Mouse (Mus musculus) stomach, embryonic 15.5 days (tissue): Measurements from ENCODE around the gene Sin3b. TPM values are rescaled to one million over a fixed set of nuclear protein-coding genes. Genes with fewer than 3 reads are reported as not detected.
"Not testable (repeated sequence)": the region's sequence is repeated elsewhere in the genome, so short reads cannot be mapped to it uniquely, and the experiment has no call there.

ENCODE experiments used
- ATAC-seq: fragments of 200-750 bp; cut with Nextera tagmentation; 2 replicates; pipeline ENCODE4 v1.8.0; 2017; ENCODE audit warnings: low read depth, moderate number of reproducible peaks, moderate TSS enrichment; ENCODE audit not compliant: insufficient read depth, low FRiP score
- H3K27ac ChIP-seq: fragments of 300-500 bp; sonication (generic); 2 replicates; pipeline ENCODE4 v1.5.1; 2015; ENCODE audit warnings: mild to moderate bottlenecking, inconsistent platforms
- H3K27me3 ChIP-seq: fragments of 300-500 bp; sonication (generic); replicated peaks from 2 replicates; pipeline ENCODE4 v1.6.1; 2015; ENCODE audit warnings: inconsistent platforms
- H3K36me3 ChIP-seq: fragments of 300-500 bp; sonication (generic); 2 replicates; pipeline ENCODE4 v1.6.1; 2015; ENCODE audit warnings: inconsistent platforms
- H3K4me1 ChIP-seq: fragments of 300-500 bp; sonication (generic); 2 replicates; pipeline ENCODE4 v1.6.1; 2015; ENCODE audit warnings: inconsistent platforms
- H3K4me2 ChIP-seq: fragments of 300-500 bp; sonication (generic); 2 replicates; pipeline ENCODE4 v1.6.1; 2015; ENCODE audit warnings: mild to moderate bottlenecking, inconsistent platforms
- H3K4me3 ChIP-seq: fragments of 300-500 bp; sonication (generic); replicated peaks from 2 replicates; pipeline ENCODE4 v1.5.1; 2015; ENCODE audit warnings: inconsistent platforms
- H3K9ac ChIP-seq: fragments of 300-500 bp; sonication (generic); 2 replicates; pipeline ENCODE4 v1.6.1; 2015; ENCODE audit warnings: inconsistent platforms
- H3K9me3 ChIP-seq: fragments of 300-500 bp; sonication (generic); 2 replicates; pipeline ENCODE4 v1.6.1; 2016; ENCODE audit warnings: inconsistent platforms
- WGBS: fragments of 180-500 bp; shearing (Covaris S2); methylation state at CpG from one replicate; pipeline ENCODE4 v1.1.7; 2015; 5-methylcytosine and 5-hydroxymethylcytosine counted together
- polyA plus RNA-seq: library from polyadenylated mRNA; unstranded; fragments of >200 nt; fragmentation: Nextera tagmentation; extraction: Ambion mirVana; gene quantifications from 2 replicates; pipeline ENCODE4 v1.2.1, GENCODE M21; 2015

Gene Sin3b
- 143 and 148 TPM in 2 replicates for polyA plus RNA-seq

DNA sequence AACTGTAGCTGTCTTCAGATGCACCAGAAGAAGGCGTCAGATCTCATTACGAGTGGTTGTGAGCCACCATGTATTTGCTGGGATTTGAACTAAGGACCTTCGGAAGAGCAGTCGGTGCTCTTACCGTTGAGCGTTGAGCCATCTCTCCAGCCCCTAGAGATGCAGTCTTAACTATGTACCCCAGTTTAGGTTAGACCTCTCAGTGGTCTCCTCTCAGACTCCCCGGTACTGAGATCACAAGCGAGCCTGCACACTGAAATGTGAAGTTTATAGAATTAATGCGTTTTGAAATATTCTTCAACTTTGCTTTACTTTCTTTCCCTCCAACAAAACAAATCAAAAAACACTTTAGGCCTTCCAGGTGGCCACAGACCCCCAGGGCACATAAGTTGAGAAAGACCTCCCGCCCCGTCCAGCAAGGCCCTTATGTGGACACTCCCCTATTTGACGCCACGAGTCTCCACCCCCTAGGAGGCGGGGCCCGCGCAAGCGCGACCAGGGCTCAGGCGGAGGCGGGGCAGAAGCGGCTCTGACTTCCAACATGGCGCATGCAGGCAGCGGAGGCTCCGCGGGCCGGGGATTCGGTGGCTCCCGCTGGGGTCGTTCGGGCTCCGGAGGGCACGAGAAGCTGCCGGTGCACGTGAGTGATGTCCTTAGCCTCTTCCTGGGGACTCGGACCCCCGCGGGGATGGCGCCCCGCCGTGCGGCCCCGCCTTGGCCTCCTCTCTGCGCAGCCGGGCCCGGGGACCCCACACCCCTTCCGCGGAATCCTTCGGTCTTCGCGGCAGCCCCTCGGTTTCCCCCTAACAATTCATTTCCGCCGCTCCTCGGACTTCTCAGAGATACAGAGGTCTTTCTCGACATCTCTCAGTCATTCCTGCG lies at the start of gene Sin3b:
Gene Sin3b, plus strand, starts transcription at position 517 of the 882 bp plus-strand sequence.
- Histone ChIP-seq H3K4me1 (peaks cover 7% of the 10 kb centered on the region), H3K36me3 (peaks cover 22% of the 10 kb centered on the region), H3K4me2 (peak within 1 kb of the TSS; percentile 82), H3K27ac (no peak within 1 kb of the TSS), H3K9ac (peak within 1 kb of the TSS; percentile 97), H3K27me3 (no peaks in the 10 kb centered on the region), H3K9me3 (no peaks in the 10 kb centered on the region), H3K4me3 (peak within 1 kb of the TSS; percentile 99)
- 14% methylated on average over 54 of the region's 56 CpGs for WGBS
- peak; percentile 97 for ATAC-seq

DNA sequence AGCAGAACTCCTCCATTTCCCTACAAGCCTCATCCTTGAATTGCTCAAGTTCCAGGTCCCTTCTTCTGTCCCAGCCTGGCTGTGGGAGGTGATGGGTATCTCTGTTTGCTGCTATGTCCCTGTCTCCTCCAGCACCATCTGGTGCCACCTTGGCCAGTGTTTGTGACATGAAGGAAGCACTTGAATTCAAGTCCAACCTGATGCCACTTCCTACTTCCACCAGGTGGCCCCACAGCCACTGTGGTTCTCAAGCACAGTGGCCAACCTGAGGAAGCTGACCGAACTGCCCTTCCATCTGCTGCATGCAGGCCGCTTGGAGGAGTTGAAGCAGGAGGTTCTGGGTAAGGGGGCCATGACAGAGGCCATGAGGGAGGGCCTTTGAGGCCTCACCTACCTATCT lies 48.9 kb upstream of the Sin3b start:
- H3K36me3 ChIP-seq, result no peaks in the 10 kb centered on the region
- no peak overlapping the region for H3K27ac ChIP-seq
- H3K4me3 ChIP-seq, result no peak overlapping the region
- no peaks in the 10 kb centered on the region for H3K9me3 ChIP-seq
- no peaks in the 10 kb centered on the region for H3K27me3 ChIP-seq
- no peak overlapping the region for H3K4me2 ChIP-seq
- no peak for ATAC-seq
- 80% methylated on average over 2 of the region's 2 CpGs for WGBS
- H3K4me1 ChIP-seq, result no peaks in the 10 kb centered on the region
- H3K9ac ChIP-seq, result no peak overlapping the region

DNA sequence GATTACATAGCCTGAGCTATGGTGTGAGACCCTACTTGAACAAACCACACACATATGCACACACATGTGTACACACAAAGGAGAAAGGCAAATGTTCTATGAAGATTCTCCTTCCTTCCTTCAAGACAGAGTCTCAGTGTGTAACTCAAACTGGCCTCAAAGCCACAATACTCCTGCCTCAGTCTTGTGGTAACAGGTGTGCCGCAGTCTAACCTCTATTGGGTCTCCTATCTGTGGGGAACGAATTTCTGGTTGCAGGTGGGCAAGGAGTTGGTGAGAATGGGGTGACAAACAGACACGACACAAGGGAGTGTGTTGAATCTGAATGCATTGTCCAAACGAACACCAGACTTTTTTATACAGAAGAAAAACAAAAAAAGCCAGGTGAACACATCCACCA lies 46.6 kb upstream of the Sin3b start:
- Histone ChIP-seq H3K27me3 (no peaks in the 10 kb centered on the region), H3K4me3 (no peak overlapping the region), H3K4me2 (no peak overlapping the region), H3K27ac (no peak overlapping the region), H3K36me3 (no peaks in the 10 kb centered on the region), H3K9ac (no peak overlapping the region), H3K9me3 (no peaks in the 10 kb centered on the region), H3K4me1 (no peaks in the 10 kb centered on the region)
- ATAC-seq, result no peak
- WGBS, result 58% methylated on average over 4 of the region's 4 CpGs

DNA sequence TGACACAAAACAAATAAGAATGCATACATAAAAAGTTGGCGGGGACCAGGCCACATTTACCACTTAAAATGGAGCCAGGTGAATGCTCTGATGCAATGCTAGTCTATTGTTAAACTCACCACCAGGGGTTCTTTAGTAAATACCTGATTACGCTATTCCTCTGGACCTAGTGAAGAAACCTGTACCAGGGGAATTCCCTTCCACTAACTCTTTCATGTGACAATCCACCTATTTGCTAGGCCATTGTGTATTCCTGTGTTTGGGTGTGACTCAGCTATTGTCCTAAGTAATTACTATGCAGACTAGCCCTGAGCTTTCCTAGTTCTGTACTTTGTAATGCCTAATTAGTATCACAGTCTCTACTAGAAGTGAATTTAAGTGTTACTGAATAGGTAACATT lies 46.2 kb upstream of the Sin3b start:
- not testable (repeated sequence) for H3K4me2 ChIP-seq, ATAC-seq, H3K27me3 ChIP-seq, H3K27ac ChIP-seq, H3K36me3 ChIP-seq, H3K9ac ChIP-seq, H3K9me3 ChIP-seq, H3K4me1 ChIP-seq, H3K4me3 ChIP-seq
- WGBS, result 65% methylated on average over 2 of the region's 2 CpGs

DNA sequence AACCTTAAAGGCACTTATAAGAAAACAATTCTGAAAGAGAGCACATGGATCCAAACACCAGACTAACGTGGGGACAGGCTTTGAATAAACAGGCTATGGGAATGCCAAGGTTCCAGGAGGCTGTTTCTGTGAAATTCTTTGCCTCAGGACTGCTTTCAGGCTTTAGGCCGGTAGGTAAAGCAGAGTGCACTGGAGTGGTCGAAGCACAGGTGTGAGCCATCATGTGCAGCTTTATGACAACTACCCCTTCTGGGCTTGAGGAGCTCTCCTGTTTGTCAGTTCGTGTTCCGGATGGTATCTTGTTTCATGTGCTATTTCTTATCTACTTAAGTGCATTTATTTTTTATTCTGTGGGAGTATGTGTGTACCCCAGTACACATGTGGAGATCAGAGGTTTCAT lies 45.8 kb upstream of the Sin3b start:
- Histone ChIP-seq H3K9me3 (no peaks in the 10 kb centered on the region), H3K27ac (no peak overlapping the region), H3K9ac (no peak overlapping the region), H3K36me3 (no peaks in the 10 kb centered on the region), H3K4me2 (no peak overlapping the region), H3K4me1 (no peaks in the 10 kb centered on the region), H3K4me3 (no peak overlapping the region), H3K27me3 (no peaks in the 10 kb centered on the region)
- ATAC-seq, result no peak
- 40% methylated on average over 5 of the region's 5 CpGs for WGBS

DNA sequence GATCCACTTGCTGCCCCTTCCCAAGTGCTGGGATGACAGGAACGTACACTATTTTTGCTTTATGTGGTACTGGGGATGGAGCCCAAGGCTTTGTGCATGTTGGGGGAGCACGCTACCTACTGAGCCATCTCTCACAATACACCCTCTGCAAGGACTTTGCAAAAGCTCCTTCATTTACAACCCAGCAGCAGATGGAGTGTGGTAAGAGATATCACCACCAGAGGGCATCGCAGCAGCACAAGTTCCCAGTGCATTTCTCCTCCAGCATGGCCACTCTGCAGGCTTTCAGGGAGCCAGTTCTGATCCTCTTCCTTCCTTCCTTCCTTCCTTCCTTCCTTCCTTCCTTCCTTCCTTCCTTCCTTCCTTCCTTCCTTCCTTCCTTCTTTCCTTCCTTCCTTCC lies 43.0 kb upstream of the Sin3b start:
- no peaks in the 10 kb centered on the region for H3K4me1 ChIP-seq
- no peaks in the 10 kb centered on the region for H3K27me3 ChIP-seq
- no peak overlapping the region for H3K9ac ChIP-seq
- H3K9me3 ChIP-seq, result no peaks in the 10 kb centered on the region
- no peak overlapping the region for H3K27ac ChIP-seq
- no peak overlapping the region for H3K4me2 ChIP-seq
- H3K4me3 ChIP-seq, result no peak overlapping the region
- 5% methylated on average over 3 of the region's 3 CpGs for WGBS
- no peaks in the 10 kb centered on the region for H3K36me3 ChIP-seq
- ATAC-seq, result no peak

DNA sequence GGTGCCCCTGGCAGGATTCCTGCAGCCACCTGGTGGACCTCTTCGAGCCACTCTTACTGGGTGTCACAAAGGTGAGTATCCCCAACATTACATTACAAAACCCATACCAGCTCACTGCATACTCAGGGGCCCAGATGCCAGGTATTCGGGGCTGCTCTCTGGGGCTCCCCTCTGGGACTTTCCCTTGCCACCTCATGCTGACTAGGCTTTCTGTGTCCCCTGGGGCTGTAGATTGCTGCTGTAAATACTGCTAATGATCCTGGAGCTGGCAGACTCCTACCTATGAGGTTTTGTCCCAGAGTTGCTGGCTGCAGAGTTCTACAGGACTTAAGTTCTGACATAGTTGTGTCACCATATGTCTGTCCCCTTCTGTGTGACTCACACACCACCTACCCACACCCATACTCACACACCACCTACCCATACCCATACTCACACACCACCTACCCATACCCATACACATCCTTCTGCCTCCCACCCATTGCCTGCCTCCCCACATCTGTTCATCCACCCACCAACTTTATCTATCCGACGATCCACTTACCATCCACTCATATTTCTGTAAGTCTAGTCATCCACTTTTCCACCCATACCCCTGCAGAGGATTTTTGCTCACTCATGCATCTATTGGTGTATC lies 40.9 kb upstream of the Sin3b start:
- Histone ChIP-seq H3K4me3 (no peak overlapping the region), H3K4me1 (no peaks in the 10 kb centered on the region), H3K27me3 (no peaks in the 10 kb centered on the region), H3K9me3 (no peaks in the 10 kb centered on the region), H3K4me2 (no peak overlapping the region), H3K27ac (no peak overlapping the region), H3K36me3 (no peaks in the 10 kb centered on the region), H3K9ac (no peak overlapping the region)
- ATAC-seq, result no peak
- WGBS, result 78% methylated on average over 4 of the region's 4 CpGs

DNA sequence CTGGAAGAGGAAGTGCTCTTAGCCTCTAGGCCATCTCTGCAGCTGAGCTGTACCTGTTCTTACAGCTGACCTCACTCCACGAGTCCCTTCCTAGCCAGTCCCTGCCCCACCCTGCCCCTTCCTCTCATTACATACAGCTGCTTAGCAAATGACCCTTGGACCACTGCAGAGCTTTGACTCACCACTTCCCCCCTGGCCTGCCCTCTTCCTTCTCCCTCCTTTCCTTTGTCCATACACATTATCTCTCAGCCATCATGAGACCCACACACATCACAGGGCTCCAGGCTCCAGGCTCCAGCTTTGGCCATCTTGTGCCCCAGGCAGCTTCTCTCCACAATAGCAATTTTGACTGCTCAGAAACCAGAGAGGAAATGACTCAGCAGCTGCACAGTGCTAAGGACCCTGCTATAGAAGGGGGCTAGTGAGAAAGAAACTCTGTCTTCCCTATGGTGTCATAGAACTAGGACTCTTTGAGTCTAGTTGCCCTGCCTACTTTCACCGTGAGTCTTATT lies 40.0 kb upstream of the Sin3b start:
- Histone ChIP-seq H3K9ac (no peak overlapping the region), H3K27ac (no peak overlapping the region), H3K36me3 (no peaks in the 10 kb centered on the region), H3K4me2 (no peak overlapping the region), H3K27me3 (no peaks in the 10 kb centered on the region), H3K4me3 (no peak overlapping the region), H3K4me1 (no peaks in the 10 kb centered on the region), H3K9me3 (no peaks in the 10 kb centered on the region)
- WGBS, result 36% methylated on average over 2 of the region's 2 CpGs
- peak; percentile 33 for ATAC-seq

DNA sequence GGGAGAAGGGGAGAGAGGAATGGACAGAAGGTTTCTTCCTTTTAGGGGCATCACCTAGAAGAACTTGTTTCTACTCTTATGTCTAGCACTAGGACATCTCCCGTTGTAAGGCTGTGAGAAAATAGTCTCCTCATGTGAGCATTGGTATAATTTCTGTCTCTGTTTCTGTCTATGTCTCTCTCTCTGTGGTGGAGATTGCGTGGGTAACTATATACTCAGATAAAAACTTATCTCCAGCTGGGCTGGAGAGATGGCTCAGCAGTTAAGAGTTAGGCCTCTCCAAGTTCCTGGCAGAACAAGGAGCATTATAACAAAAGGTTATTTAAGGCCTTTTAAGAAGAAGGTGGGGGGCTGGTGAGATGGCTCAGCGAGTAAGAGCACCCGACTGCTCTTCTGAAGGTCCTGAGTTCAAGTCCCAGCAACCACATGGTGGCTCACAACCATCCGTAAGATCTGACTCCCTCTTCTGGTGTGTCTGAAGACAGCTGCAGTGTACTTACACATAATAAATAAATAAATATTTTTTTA lies 39.4 kb upstream of the Sin3b start:
- not testable (repeated sequence) for H3K27ac ChIP-seq, ATAC-seq, H3K4me1 ChIP-seq, H3K27me3 ChIP-seq, H3K4me2 ChIP-seq, H3K4me3 ChIP-seq, H3K9me3 ChIP-seq, H3K9ac ChIP-seq, H3K36me3 ChIP-seq
- 84% methylated on average over 5 of the region's 5 CpGs for WGBS

DNA sequence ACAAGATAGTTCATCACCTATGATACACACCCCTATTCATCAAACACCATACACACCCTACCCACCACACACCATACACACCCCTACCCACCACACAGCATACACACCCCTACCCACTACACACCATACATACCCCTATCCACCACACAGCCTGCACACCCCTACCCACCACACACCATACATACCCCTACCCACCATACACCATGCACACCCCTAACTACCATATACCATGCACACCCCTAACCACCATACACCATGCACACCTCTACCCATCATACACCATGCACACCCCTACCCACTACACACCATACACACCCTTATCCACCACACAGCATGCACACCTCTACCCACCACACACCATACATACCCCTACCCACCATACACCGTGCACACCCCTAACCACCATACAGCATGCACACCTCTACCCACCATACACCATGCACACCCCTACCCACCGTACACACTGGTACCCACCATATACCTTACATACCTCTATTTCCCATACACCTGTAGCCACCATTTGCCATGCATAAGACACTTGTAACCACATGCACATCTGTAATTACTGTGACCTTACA lies 24.6 kb upstream of the Sin3b start:
- Histone ChIP-seq H3K9ac (no peak overlapping the region), H3K4me3 (no peak overlapping the region), H3K27ac (no peak overlapping the region), H3K4me2 (no peak overlapping the region), H3K36me3 (no peaks in the 10 kb centered on the region), H3K9me3 (no peaks in the 10 kb centered on the region), H3K27me3 (no peaks in the 10 kb centered on the region), H3K4me1 (no peaks in the 10 kb centered on the region)
- ATAC-seq, result peak; percentile 49; the same call in 1 of the 2 replicates
- WGBS, result 93% methylated on average over 2 of the region's 2 CpGs

DNA sequence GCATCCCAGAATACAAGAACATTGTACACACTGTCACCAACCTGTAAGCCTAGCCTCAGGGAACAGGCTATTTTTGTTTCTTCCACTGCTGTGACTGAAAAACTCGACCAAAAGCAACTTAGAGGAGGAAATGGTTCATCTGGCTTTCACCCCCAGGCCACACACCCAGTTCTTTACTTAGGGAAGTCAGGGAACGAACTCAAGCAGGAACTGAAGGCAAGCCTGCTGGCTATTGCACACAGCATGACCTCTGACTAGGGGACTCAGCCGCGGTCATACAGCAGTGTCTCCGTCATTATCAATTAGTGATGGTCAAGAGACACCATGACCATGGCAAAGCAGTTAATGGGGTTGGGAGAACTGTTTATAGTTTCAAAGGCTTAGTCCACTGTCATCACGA lies 10.5 kb upstream of the Sin3b start:
- Histone ChIP-seq H3K4me2 (no peak overlapping the region), H3K36me3 (no peaks in the 10 kb centered on the region), H3K4me1 (no peaks in the 10 kb centered on the region), H3K27me3 (no peaks in the 10 kb centered on the region), H3K9me3 (no peaks in the 10 kb centered on the region), H3K27ac (no peak overlapping the region), H3K4me3 (no peak overlapping the region), H3K9ac (no peak overlapping the region)
- ATAC-seq, result no peak
- WGBS, result 58% methylated on average over 6 of the region's 6 CpGs

DNA sequence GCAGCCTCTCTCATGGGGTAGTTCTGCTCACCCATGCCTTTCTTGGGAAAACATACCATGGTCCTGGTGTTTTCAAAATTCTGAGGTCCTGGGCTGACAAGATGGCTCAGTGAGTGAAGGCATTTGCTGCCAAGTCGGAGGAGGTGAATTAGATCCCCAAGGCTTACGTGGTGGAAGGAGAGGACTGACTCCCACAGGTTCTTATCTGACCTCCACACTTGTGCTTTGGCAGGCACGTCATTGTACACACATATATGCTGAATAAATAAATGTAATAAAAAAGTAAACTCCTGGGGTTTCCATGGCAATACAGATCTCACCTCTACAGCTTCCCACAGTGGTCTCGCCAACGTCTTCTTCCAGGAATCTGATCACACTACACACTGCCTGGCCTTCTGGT lies 6.5 kb upstream of the Sin3b start:
- Histone ChIP-seq H3K9me3 (no peaks in the 10 kb centered on the region), H3K27me3 (no peaks in the 10 kb centered on the region), H3K4me2 (no peak overlapping the region), H3K4me1 (no peaks in the 10 kb centered on the region), H3K27ac (no peak overlapping the region), H3K36me3 (no peaks in the 10 kb centered on the region), H3K4me3 (no peak overlapping the region), H3K9ac (no peak overlapping the region)
- WGBS, result 68% methylated on average over 5 of the region's 5 CpGs
- no peak for ATAC-seq
